Mouse (Mus musculus) forebrain, postnatal 0 days (tissue): ENCODE measurements around the gene Uck1. TPM values are rescaled to one million over a fixed set of nuclear protein-coding genes. Genes with fewer than 3 reads are reported as not detected.

ENCODE experiments used
- ATAC-seq: fragments of 200-750 bp; cut with Nextera tagmentation; 2 replicates; pipeline ENCODE4 v1.8.0; 2017; ENCODE audit warnings: mild to moderate bottlenecking, moderate library complexity
- DNase-seq: peaks from one replicate; pipeline ENCODE4 v3.0.0-alpha.2; 2015
- H3K27ac ChIP-seq: fragments of 300-500 bp; sonication (generic); 2 replicates; pipeline ENCODE4 v1.5.1; 2014; ENCODE audit warnings: low read depth, mild to moderate bottlenecking, antibody characterized with exemption, low read length, moderate library complexity, mixed read lengths
- H3K27me3 ChIP-seq: fragments of 300-500 bp; sonication (generic); 2 replicates; pipeline ENCODE4 v1.6.1; 2014; ENCODE audit warnings: mild to moderate bottlenecking, low read length, mixed read lengths; ENCODE audit not compliant: insufficient read depth
- H3K36me3 ChIP-seq: fragments of 300-500 bp; sonication (generic); 2 replicates; pipeline ENCODE4 v1.6.1; 2014; ENCODE audit warnings: mild to moderate bottlenecking, moderate library complexity; ENCODE audit not compliant: insufficient read depth
- H3K4me1 ChIP-seq: fragments of 300-500 bp; sonication (generic); 2 replicates; pipeline ENCODE4 v1.6.1; 2014; ENCODE audit warnings: antibody characterized with exemption; ENCODE audit not compliant: insufficient read depth
- H3K4me2 ChIP-seq: fragments of 300-500 bp; sonication (generic); 2 replicates; pipeline ENCODE4 v1.6.1; 2014; ENCODE audit warnings: low read depth, mild to moderate bottlenecking, moderate library complexity
- H3K4me3 ChIP-seq: fragments of 300-500 bp; sonication (generic); 2 replicates; pipeline ENCODE4 v1.5.1; 2014; ENCODE audit warnings: low read depth, low read length, mixed read lengths
- H3K9ac ChIP-seq: fragments of 300-500 bp; sonication (generic); 2 replicates; pipeline ENCODE4 v1.6.1; 2014; ENCODE audit warnings: mild to moderate bottlenecking
- H3K9me3 ChIP-seq: fragments of 300-500 bp; sonication (generic); 2 replicates; pipeline ENCODE4 v1.6.1; 2016; ENCODE audit warnings: low read length
- CTCF ChIP-seq: sonication (generic); IDR thresholded peaks from 2 replicates; pipeline ENCODE4 v1.5.1; 2016; ENCODE audit warnings: antibody characterized with exemption, control low read depth, low read depth
- WGBS: fragments of 180-500 bp; shearing (Covaris S2); extraction: QIAGEN DNeasy Blood & Tissue Kit; methylation state at CpG from one replicate; pipeline ENCODE4 v1.1.7; 2014; 5-methylcytosine and 5-hydroxymethylcytosine counted together
- polyA plus RNA-seq: library from polyadenylated mRNA; unstranded; fragments of >200 nt; fragmentation: Nextera tagmentation; extraction: Ambion mirVana; gene quantifications from 2 replicates; pipeline ENCODE4 v1.2.1, GENCODE M21; 2015
- total RNA-seq: library from RNA; depleted of rRNA; stranded (reverse); fragments of >200 nt; gene quantifications from 2 replicates; pipeline ENCODE4 v1.2.3, GENCODE M21; 2014; rRNA removed

Uck1 gene
- total RNA-seq (121 and 134 TPM in 2 replicates), polyA plus RNA-seq (92.7 and 105 TPM in 2 replicates)

- peak; percentile 91 for DNase-seq
- Histone ChIP-seq H3K4me2 (peak within 1 kb of the TSS; percentile 71), H3K36me3 (peaks cover 20% of the 10 kb centered on the region), H3K9ac (peak within 1 kb of the TSS; percentile 81), H3K4me3 (peak within 1 kb of the TSS; percentile 86), H3K27ac (peak within 1 kb of the TSS; percentile 69), H3K27me3 (no peaks in the 10 kb centered on the region), H3K9me3 (no peaks in the 10 kb centered on the region), H3K4me1 (no peaks in the 10 kb centered on the region)
- 2% methylated on average over 59 of the region's 59 CpGs for WGBS
- ATAC-seq: peak; percentile 97
- no peak for TF ChIP-seq CTCF
Measured at GRCm38 (mm10) chr2:32259657-32260417, at the start of gene Uck1. Gene Uck1, minus strand, starts transcription at chr2:32260159.

- WGBS: 90% methylated on average over 16 of the region's 16 CpGs
- H3K36me3 ChIP-seq: peaks cover 66% of the 10 kb centered on the region
- no peak for DNase-seq
Measured at GRCm38 (mm10) chr2:32308870-32309568, 49.1 kb upstream of the Uck1 start.

GRCm38 (mm10) chr2:32307941-32308760, 48.2 kb upstream of the Uck1 start:
- peak; percentile 56 for ATAC-seq
- WGBS: 48% methylated on average over 8 of the region's 8 CpGs

More at GRCm38 (mm10) chr2:32308870-32309568, 49.1 kb upstream of the Uck1 start:
- Histone ChIP-seq H3K9ac (no peak overlapping the region), H3K4me1 (peaks cover 8% of the 10 kb centered on the region; the same call in 1 of the 2 replicates), H3K4me2 (no peak overlapping the region), H3K27me3 (no peaks in the 10 kb centered on the region), H3K4me3 (no peak overlapping the region), H3K27ac (no peak overlapping the region), H3K9me3 (no peaks in the 10 kb centered on the region)
- no peak for TF ChIP-seq CTCF
- ATAC-seq: no peak

GRCm38 (mm10) chr2:32307247-32307798, 47.4 kb upstream of the Uck1 start:
- Histone ChIP-seq H3K4me1 (peaks cover 8% of the 10 kb centered on the region; the same call in 1 of the 2 replicates), H3K36me3 (peaks cover 83% of the 10 kb centered on the region), H3K9ac (no peak overlapping the region), H3K4me3 (no peak overlapping the region), H3K4me2 (no peak overlapping the region), H3K27ac (no peak overlapping the region), H3K9me3 (no peaks in the 10 kb centered on the region), H3K27me3 (no peaks in the 10 kb centered on the region)
- no peak for DNase-seq
- ATAC-seq: no peak
- 81% methylated on average over 6 of the region's 6 CpGs for WGBS
- no peak for TF ChIP-seq CTCF

More at GRCm38 (mm10) chr2:32307941-32308760, 48.2 kb upstream of the Uck1 start:
- Histone ChIP-seq H3K4me2 (no peak overlapping the region), H3K4me1 (peaks cover 8% of the 10 kb centered on the region; the same call in 1 of the 2 replicates), H3K27me3 (no peaks in the 10 kb centered on the region), H3K9ac (0 out of 2 replicates have a peak overlapping the region, but pooled peaks have one; percentile 10), H3K9me3 (no peaks in the 10 kb centered on the region), H3K4me3 (no peak overlapping the region), H3K27ac (no peak overlapping the region), H3K36me3 (peaks cover 74% of the 10 kb centered on the region)
- DNase-seq: peak; percentile 83
- peak; percentile 92 for TF ChIP-seq CTCF

GRCm38 (mm10) chr2:32306176-32306575, 46.2 kb upstream of the Uck1 start:
- WGBS: 83% methylated on average over 9 of the region's 9 CpGs
- Histone ChIP-seq H3K9me3 (no peaks in the 10 kb centered on the region), H3K36me3 (peaks cover 88% of the 10 kb centered on the region), H3K27ac (no peak overlapping the region), H3K27me3 (no peaks in the 10 kb centered on the region), H3K4me3 (no peak overlapping the region), H3K4me2 (no peak overlapping the region), H3K9ac (no peak overlapping the region), H3K4me1 (no peaks in the 10 kb centered on the region)
- no peak for ATAC-seq
- no peak for TF ChIP-seq CTCF
- no peak for DNase-seq

DNA sequence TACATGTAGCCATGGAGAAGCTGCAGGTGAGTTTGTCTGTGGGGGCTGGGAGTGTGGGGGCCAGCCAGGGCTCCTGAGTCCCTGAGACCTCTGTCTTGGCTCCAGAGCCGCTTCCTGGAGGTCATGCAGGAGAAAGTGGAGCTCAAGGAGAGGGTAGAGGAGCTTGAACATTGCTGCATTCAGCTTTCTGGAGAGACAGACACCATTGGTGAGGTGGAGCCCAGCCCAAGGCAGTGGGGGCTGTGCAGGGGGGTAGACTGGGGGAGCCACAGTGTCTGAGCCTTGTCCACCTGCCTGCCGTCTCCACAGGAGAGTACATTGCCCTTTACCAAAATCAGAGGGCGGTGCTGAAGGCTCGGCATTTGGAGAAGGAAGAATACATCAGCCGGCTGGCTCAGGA, 45.7 kb upstream of the Uck1 start:
- Histone ChIP-seq H3K9me3 (no peaks in the 10 kb centered on the region), H3K4me2 (no peak overlapping the region), H3K9ac (no peak overlapping the region), H3K36me3 (peaks cover 90% of the 10 kb centered on the region), H3K27ac (no peak overlapping the region), H3K27me3 (no peaks in the 10 kb centered on the region), H3K4me1 (no peaks in the 10 kb centered on the region), H3K4me3 (no peak overlapping the region)
- ATAC-seq (no peak), DNase-seq (no peak)
- TF ChIP-seq CTCF: no peak
- WGBS: 90% methylated on average over 5 of the region's 5 CpGs
